Mouse (Mus musculus): ENCODE measurements at regions not wholly inside any gene's neighbourhood (a gene's known extent, or its start where the extent isn't known, plus 50 kb on each side); places are given as distances from the start of the nearest gene placed in this dataset.

DNA sequence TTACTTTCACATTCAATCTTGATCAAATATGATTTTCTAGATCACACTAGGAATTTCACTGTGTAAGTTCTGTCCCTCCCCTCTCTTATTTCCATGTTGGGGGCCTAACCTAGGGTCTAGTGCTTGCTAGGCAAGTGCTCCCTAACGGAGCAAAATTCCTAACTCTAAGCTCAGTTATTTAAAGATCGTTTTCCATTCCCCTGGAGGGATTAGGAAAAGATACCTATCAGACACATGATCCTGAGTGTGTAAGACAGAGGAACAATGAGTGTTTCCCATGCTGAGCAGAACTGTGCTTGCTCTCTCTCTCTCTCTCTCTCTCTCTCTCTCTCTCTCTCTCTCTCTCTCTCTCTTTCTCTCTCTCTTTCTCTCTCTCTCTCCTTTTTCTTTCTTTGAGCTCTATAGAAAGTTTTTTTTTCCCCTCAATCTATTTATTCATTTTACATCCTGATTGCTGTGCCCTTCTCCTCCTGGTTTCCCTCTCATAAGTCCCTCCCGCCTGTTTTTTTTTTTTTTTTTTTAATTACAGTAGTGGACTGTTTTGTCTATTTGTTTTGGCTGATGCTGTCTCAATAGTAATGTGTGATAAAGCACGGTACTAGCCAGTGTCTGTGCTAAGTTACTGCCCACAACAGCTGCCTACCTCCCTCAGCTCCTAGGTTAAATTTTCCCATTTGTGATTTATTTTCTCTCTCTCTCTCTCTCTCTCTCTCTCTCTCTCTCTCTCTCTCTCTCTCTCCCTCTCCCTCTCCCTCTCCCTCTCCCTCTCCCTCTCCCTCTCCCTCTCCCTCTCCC is 69.5 kb upstream of the Pbx1 start:
- no peak for TF ChIP-seq CTCF (IDR thresholded peaks at IDR 0.05; ENCODE audit: low read depth, low read length)
- no peak for TF ChIP-seq POLR2A (IDR thresholded peaks at IDR 0.05; ENCODE audit: extremely low read depth, insufficient read depth, low read length)

Data from liver, adult 2 months (tissue).